Mouse (Mus musculus) ovary, postnatal 14 days (tissue): ENCODE results near the gene Pdzd4.

Source experiments
- DNase-seq: peaks from one replicate; pipeline ENCODE4 v3.0.0; 2022; ENCODE audit warnings: low spot score

Gene Pdzd4

DNA sequence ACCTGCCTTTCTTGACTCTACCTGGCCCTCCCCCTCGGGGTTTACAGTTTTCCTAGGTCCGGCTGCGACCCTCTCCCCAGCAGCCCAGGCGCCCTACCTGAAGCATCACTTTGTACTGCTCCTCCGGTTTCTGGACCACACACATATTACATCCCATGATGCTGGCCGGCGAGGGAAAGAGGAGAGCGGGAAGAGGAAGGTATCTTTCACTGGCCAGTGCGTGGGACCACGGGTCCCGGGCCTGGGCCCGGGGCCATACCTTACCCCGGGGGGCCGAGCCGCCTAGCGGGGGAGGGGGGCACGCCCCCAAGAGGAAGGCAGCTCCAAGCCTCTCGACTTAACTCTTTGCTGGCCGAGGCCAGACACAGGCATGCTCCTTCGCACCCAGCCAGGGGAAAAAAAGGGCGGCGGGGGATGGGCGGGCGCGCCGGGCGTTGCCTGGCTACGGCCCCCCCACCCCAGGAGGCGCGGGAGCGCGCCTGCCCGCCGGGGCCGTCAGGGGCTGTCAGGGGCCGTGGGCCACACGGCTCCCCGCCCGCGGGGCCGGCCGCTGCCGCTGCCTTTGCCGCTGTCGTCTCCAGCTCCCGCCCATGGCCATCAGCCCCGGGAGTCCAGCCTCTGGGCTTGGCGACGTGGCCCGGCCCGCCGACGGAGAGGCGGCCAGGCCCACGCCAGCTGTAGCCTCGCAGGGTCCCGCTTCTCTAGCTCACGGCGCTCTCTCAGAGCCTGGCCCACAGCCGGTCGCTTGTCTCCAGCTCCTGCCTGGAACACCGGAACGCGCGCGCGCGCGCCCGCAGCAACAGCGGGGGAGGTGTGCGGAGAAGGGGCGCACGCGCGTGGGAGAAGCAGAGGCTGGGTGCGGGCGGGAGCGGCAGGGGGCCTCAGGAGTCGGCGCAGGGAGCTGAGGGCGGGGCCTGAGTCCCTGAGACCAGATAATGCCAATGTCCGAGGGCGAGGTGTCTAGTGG is at the start of gene Pdzd4:
Gene Pdzd4, minus strand, starts transcription at position 785 of the 967 bp plus-strand sequence.
- peak; percentile 18 for DNase-seq

DNA sequence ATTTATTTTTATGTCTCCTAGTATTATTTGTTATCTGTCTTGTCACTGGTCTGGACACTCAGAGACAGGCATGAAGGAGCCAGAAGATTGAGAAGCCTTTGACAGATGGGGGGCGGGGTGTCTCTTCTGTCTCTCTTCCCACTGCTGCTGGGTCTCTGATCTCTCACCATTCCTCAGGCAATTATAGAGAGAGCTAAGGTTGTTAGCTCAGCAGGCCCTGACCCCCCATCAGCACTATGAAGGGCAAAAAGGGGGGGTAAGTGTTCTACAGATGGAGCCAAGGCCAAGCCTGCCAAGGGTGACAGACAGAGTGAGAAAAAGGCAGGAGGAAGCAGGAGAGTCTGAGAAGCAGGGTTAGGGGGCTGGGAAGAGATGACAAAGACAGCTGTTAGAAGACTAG is 47.2 kb upstream of the Pdzd4 start:
- no peak for DNase-seq

DNA sequence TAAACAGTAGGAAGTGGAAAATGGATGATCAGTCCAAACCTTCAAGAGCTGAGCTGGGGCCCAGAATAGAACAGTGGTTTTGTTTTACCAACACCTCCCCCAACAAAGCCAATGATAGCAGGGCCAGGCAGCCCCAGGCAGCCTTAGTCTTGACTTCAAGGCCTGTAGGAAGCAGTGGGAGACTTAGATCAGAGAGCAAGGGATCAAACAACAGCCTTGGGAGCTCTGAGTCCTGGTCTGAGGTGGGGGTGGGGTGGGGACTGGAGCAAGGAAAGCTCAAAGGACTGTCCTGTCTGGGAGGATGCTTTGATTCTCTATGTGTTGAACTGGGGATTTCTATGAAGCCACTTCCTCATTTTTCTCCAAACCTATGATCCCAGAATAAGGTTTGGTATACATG is 46.7 kb upstream of the Pdzd4 start:
- DNase-seq: no peak

DNA sequence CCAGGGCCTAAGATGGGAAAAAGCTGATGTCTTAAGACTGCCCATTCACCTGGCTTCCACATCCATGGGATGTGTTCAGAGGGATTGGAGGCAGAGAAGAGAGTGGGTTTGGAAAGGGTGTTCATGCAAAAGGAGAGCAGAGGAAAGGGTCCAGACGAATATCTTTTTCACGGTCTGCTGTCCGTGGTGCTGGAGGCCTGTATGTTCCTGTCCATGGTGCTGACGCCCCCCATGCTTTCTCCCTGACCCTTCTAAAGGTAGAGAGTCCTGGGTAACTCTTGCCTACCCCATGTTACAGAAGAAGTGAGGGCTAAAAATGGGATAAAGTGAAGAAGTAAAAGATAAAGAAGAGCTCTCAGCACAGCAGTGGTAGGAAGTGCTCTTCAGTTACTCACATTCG is 44.6 kb upstream of the Pdzd4 start:
- peak; percentile 16 for DNase-seq

DNA sequence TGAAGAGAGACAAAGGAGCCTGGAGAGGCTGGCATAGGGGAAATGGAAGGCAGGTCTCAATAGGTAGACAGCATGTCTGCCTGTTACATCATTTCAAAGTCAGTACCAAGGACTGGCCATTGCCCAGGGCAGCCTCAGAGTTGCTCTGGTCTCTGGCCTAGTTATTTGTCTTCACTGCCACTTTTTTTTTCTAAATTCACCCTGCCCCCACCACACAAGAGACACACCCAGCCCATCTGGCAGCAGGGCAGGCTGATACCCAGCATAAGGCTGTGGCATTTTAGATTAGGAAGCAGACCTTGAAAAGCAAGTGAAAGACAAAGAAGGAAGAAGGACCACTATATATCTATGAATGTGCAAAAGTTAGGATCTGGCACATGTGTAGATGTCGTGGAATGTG is 43.1 kb upstream of the Pdzd4 start:
- no peak for DNase-seq

DNA sequence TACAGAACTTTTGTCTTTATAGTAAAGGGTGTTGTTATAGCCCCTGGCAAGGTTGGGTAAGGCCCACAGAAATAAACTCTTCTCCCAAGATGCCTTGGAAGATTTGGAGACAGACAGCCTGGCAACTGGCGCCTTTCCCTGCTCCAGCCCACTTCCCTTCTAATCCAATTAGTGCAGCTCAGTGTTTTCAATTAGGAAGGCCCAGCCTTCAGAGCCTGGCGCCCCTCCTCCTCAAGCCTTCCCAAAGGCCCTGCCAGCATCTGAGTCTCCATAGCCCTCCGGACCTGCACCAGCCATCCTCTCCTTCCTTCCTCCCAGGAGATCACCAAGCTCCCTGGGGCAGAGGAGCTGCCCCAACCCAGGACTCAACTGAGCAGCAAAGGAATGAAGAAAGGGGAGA is 42.5 kb upstream of the Pdzd4 start:
- no peak for DNase-seq

DNA sequence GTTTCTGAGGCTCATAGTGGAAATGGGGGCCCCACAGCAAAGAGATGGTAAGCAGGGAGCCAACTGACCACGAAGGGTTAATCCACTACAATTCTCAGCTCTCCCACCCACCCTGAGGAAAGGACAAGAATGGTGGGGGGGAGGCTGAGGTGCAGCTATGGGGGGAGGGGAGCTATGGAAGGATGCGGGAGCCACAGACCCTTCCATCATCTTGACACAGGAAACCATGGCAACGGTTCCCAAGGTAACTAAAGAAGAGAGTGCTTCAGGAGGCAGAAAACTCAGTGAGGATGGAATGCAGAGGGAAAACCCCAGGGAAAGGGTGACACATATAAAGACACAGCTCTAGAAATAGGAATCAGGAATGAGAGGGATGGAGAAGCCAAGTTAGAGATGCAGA is 39.9 kb upstream of the Pdzd4 start:
- no peak for DNase-seq

DNA sequence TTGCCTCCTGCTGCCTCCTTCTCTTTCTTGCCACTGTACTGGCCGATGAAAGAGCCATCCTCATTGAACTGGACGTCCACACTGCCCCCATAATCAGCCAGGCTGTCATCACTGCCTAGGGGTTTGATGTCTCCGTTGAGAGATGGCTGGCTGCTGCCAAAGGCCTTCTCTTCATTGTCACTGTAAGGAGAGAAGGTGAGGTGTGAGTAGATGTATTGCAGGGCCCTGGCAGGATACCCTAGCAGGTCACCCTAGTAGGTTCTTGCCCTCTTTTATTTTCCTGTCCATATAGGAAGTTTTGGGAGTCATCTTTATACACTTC is 30.3 kb upstream of the Pdzd4 start:
- no peak for DNase-seq

DNA sequence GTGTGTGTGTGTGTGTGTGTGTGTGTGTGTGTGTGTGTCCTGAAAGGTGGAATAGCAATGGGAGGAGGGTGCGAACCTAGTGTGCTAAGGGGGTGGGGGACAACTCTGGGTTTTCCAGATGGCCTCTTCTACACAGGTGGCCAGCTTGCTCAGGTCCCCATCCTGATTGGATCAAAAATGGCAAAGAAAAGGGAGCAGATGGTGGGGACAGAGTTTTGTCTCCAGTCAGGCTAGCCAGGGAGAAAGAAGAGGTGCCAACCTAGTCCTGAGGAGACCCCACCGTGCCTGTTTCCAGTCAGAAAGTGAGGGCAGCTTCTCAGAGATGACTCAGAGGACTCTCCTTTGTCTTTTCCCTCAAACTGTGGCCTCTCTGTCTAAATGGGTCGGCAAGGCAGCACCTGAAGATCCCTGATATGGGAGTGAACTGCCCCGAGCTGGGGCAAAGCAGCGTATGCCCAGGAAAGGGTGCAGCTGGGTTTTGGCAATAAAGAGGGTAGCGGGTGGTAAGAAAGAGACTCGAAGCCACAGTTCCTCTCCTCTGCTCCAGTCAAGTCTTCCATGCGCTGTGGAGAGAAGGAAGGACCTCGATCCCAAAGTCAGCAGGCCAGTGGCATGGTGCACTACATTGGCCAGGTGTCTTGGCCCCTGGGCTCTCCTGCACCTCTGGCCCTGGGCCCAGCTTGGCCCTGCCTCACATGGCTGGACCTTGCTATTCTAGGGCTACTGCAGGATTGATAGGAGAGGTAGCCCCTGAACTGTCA is 29.7 kb upstream of the Pdzd4 start:
- DNase-seq: no peak

DNA sequence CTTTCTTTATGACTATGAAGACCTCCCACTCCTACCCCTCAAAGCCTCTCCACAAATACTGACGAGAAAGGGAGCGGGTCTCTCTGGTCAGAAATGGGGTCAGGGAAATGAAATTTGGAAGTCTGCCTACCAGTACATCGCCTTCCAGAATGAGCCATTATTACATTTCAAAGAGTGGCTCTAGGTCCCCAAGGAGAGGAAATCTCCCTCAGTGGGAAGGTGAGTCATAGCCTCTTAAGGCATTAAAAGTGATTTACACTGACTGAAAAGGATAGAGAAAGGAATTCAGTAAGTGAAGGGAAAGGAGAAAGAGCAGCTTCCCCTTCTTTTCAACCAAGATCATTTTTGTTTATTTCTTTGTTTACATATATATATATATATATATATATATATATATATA is 11.9 kb upstream of the Pdzd4 start:
- DNase-seq: no peak

DNA sequence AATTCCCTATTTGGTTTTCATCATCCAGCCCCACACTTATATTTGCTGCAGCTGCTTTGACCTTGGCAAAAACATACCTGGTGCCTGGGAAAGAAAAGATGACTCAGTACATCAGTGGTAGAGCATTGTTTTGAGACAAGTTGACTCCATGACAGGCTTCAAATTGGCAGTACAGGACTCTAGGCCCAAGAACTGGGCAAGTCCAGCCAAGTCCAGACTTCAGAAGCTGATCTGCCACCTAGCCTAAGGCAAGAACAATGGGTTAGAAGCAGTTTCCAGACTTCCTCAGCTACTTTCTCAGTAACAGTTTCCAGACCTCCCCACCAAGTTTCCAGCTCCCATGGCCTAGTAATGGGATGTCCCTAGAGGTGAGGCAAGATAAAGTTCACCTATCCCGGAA is 11.0 kb upstream of the Pdzd4 start:
- no peak for DNase-seq

DNA sequence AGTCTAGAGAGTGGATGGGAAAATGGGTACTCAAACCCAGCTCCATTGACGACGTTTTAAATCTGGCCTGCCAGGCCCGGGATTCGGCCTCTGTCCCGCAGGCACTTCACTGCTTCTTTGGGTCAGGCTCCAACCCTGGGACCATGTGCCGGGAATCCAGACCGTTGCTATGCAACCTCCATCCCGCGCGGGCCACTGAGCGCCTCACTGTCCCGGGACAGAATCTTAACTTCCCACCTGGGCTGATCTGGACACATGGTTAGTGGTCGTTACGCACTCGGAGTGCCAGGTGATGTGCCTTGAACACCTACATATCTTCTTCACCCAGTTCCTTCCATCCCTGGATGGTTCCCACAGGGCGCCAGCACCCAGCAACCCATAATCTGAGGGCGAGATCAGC is 1.0 kb downstream of the Pdzd4 start:
- DNase-seq: no peak

DNA sequence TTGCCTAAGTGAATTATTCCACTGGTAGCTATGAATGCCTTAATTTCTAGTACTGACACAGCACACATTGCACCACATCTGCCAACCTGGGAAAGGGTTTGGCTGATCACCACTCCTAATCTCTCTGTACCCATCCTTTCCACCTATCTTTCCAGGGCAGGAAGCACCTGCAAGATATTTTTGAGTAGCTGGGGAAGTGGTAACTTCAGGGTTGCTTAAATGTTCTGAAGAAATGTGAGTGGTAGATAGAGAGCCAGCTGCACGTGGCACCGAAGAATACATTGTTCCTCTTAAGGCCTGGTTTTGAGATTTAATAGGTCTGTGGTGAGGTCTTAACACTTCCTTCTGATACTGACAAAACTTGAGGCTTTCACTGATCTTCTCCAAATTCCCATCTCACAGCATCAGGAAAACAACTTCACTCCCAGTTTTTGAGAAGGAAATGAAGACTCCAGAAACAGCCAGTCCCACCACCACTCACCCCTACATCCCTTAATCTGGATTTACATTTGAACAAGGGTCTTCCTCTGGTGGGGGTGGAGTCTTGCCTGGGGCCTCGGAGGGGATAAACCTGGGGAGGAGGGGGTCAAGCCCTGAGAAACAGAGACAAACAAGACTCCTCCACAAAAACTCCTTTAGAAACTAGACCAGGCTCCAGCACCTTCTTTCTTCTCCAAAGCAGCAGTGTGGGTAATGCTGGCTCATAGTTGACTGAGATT is 8.0 kb downstream of the Pdzd4 start:
- no peak for DNase-seq

DNA sequence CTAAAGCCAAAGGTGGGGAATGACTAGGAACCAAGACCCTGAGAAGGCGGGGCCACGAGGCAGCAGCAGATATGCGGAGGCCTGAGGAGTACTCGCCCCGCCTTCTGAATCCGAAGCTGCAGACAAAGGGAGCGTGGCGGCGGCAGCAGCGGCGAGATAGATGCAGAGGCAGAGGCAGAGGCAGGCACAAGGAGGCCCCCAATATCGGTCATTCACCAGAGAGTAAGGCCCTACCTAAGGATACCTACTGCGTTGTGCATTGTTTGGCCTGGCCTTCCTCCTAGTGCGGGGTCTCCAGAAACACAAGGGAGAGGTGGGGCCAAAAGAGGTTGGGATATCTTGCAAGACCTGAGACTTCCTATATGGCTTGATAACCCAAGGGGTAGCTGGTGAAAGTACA is 9.7 kb downstream of the Pdzd4 start:
- DNase-seq: no peak

DNA sequence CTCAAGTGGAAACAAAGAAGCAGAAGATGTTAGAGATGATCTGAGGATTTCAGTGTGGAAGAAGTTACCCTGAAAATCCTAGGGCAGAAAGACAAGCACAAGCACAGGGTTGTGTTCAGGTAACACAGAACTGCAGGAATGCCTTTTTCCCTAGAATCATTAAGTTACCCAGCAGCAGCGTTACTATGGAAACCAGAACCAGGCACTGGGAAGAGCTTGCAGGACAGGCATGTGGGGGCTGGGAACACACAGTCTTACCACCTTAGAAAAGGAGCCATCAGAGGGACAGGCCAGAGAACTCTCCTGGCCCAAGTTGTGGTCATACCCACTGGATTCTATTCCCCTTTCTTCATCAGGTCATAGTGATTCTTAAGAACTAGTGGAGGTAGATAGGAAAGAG is 19.0 kb downstream of the Pdzd4 start:
- DNase-seq: no peak

DNA sequence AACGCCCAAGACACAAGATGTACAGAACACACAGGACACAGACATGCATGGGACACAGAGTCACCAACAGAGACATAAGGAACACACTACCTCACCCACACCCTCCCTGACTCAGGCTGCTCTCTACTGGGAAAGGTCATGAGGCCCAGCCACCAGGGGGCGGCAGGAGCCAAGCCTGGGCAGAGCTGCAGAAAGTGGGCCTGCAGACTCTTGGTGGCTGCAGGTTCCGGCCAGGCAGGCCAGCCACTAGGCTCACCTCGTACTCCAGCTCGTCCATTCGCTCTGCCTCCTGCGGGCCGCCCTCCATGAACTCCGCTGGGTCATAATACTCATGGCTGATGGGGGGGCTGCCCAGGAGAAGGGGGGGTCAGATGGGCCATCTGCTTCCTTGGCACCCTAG is 26.3 kb downstream of the Pdzd4 start:
- peak; percentile 39 for DNase-seq

DNA sequence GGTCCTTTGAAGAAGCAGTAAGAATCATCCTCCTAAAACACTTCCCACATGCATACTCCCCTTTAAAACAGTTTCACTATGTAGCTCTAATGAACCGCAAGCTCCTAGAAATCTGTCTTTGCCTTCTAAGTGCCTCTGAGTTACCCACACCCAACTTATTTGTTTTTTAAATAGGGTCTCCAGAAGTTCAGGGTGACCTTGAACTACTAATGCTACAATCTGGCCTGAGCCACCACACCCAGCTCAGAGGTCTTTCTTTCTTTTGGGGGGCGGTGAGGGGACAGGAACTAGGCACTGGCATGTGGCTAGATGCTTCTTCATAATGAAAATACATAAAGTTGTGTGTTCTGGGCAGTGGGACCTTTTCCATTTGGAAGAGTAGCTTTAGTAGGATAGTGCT is 27.3 kb downstream of the Pdzd4 start:
- DNase-seq: no peak

DNA sequence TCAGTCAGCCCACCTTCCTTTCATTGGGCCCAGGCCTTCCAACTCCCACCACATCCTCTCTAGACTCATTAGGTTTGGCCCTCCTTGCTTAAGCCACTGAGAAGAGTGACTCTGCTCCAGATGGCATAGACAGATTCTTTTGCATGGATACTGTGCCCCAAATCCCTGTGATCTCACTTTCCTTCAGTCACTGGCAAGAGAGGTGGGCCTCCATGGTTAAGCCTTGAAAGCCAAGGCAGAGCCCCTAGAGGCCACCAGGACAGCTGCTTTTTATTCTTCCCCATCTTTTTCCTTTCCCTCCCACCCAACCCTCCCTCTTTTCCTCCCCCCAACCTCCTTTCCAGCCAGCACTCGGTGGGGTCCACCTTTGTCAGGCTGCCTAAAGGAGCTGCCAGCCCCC is 31.3 kb downstream of the Pdzd4 start:
- DNase-seq: no peak

DNA sequence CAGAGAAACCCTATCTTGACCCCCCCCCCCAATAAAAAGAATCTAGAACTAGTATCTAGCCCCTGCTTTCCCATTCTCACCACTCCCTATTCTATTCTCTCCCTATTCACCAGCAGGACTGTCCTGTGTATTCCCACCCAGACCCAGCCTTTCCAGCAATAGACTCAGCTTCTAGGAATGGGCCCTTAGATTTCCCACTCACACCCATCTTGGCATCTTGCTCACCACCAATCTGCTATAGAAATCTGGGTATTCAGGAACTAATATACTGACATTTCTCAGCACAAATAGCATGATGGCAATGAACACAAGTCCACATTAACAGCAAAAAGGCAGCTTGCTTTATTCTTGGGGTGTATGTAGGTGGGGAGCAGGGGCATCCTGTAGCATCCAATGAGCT is 31.7 kb downstream of the Pdzd4 start:
- no peak for DNase-seq

DNA sequence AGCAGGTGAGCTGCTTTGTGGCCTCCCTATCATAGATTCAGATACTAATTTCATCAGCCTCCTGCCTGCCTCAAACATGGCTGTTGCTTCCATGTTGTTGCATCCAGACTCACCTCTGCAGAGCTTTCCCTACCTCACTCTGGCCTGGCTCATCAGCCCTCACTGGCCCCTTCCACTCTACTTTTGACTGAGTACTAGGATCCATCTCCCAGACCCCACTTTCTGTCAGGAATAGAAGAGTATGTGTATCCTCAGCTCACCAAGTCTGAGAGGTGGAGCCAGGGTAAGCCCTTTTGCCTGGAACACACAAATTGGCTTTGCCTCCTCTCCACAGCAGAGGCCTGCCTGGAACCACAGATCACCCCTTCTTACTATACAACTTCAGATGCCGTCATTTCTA is 36.3 kb downstream of the Pdzd4 start:
- DNase-seq: no peak

DNA sequence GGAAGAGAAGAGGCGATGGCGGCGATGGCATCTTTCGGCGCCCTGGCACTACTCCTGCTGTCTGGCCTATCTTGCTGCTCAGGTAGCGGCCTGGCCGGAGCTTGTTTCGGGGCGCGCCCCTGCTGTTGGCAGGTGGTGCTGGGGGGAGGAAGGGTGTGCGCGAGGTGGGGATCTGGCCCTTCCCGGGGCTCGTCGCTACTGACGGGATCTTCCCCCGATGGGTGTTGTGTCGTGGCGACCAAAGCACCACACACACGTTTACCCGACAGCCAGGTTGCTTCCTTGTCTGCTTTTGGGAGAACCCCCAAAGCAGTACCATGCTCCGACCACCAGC is 37.6 kb downstream of the Pdzd4 start:
- no peak for DNase-seq

DNA sequence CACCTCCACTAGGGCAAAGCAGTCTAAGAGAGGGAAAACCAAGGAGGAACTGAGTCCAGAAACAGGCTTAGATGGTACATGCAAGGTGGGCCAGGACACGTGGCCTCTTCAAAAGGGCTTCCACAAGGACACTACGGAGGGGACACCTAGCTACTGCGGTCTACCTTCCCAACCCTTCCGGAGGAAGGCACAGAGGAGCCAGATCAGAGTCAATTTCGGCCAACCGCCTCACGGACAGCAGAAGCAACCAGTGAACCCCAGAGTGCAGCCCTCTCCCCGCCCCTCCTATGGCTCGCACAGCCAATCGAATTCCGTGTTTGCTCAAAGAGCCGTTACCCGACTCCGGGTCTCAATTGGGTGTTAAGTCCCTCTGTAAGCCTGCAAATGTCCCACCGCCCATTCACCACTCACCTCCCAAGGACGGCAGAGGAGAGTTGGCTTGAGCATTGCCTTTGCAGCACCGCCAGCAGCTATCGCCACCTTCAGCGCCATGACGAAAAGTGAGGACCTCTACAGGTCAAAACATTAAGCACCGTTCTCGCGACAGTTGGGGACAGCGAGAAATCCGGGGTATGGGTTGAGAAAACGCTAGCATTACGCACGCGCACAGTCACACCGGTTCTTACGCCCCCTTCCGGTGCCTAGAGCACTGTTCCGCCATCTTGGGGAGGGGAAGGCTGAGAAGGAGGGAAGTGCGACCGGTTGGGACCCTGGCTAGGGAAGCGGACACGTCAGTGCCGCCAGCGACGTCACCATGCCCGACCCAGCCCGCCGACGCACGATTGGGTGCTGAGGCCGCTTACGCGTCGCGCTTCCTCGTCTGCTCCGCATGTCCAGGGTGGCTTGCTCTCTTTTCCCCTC is 38.2 kb downstream of the Pdzd4 start, which contains the start of the genes Idh3g and Ssr4:
Gene Idh3g, minus strand, starts transcription at position 534 of the 861 bp plus-strand sequence.
Gene Ssr4, plus strand, starts transcription at position 665 of the 861 bp plus-strand sequence.
- DNase-seq: peak; percentile 78
